Mouse (Mus musculus): ENCODE measurements around the gene Trio.

DNA sequence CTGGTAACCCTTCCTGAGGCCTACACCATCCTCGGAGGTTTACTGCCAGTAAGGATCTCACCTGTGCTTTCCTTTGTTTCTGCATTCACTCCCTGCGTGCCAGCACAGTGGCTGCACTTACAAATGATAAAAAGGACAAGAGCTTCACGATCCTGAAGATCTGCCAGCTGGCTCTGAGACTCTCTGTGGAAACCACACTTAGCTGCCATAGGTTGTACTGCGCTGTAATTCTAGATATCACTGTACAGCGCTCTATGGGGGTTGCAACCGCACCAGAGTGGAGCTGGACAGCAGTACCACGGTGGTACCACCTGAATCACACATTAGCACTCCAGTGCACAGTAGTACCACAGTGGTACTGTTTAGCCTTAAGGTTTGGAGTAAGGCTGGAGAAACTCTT, 168.4 kb downstream of the Trio start:
- no peak for TF ChIP-seq CTCF (IDR thresholded peaks at IDR 0.05; ENCODE audit: borderline replicate concordance, insufficient read depth, low read length)
- TF ChIP-seq POLR2A (IDR thresholded peaks at IDR 0.05; ENCODE audit: low read depth, low read length): no peak

All from embryonic fibroblast, embryonic 13.5 days (primary cell).